Mouse (Mus musculus): ENCODE results near the gene Cacna1a.

Gene Cacna1a

DNA sequence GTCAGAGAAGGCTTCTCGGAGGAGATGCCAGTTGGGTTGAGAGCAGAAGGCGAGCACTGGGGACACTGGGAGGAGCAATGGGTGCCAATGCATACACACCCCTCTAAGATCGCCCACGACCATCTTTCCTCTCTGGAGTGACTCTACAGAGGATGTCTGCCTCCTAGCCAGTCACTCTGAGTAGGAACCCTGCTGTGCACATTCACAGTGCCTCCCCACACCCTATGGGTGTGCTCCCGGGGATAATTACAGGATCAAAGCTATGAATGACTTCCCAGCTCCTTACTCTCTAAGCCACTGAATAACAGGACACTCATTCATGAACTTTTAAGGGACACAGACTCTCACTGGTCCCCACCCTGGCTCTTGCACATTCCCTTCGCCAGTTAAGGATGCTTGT, 151.1 kb downstream of the Cacna1a start:
- DNase-seq (ENCODE audit: low read depth, low spot score) = no peak

DNA sequence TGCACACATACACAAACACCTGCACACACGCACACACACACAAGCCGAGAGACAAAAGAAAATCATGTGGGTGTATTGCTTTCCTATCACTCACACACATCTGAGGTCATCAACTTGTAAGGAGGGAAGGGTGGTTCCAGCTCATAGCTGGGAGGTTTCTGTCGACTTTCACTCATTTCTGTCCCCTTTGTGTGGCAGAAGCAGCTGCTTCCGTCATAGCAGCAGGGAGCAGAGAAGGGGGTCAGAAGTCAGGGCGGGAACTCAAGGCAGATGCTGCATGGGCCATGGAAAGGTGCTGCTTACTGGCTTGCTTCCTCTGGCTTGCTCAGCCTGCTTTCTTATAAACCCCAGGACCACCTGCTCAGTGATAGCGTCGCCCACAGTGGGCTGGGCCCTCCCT, 154.2 kb downstream of the Cacna1a start:
- no peak for DNase-seq (ENCODE audit: low read depth, low spot score)

DNA sequence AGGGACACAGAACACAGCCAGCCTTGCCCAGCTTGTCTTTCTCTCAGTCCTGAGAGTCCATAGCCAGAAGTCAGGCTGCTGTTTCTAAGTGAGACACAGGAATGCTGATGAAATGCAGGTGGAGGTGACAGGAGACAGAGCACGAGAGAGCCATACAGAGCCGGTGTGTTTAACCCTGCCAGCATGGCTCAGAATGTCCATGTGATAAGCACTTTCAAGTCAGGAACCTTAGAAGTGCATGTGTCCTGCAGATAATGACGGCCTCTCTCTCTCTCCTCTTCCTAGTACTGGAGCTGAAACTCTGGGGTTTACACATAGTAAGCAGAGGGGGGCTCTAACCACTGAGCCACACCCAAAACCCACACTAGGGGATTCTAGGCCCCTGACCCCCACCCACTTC, 157.3 kb downstream of the Cacna1a start:
- no peak for DNase-seq (ENCODE audit: low read depth, low spot score)

DNA sequence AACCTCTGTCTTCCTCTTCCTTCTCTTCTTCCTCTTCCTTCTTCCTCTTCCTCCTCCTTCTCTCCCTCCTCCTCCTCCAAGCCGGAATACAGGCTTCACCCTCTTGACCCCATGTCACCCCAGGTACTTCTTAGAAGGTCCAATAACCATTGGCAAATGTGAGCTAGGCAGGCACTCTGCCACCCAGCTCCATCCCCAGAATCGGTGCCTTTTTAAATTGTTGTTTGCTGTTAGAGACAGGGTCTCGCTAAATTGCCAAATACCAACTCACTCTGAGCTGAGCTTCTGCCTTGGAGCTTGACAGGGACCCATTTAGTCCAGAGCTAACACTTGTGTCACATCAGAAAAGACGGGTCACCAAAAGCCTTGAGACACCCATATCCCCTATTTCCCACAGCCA, 164.2 kb downstream of the Cacna1a start:
- no peak for DNase-seq (ENCODE audit: low read depth, low spot score)

DNA sequence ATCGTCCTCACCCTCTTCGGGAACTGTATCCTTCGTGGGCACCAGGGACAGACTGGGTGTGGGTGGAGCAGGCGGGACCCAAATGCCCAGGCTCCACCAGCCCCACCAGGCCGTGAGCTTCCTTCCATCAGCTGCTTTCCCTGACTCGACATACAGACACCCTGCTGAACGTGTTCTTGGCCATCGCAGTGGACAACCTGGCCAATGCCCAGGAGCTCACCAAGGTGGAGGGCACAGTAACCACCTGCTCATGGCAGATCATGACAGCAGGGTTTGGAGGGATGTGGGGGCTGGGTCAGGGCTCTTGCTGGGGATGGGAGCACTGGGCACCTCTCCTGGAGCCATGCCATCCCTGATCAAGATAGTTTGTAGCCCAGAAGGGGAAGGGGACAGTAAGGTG, 164.9 kb downstream of the Cacna1a start:
- no peak for DNase-seq (ENCODE audit: low read depth, low spot score)

DNA sequence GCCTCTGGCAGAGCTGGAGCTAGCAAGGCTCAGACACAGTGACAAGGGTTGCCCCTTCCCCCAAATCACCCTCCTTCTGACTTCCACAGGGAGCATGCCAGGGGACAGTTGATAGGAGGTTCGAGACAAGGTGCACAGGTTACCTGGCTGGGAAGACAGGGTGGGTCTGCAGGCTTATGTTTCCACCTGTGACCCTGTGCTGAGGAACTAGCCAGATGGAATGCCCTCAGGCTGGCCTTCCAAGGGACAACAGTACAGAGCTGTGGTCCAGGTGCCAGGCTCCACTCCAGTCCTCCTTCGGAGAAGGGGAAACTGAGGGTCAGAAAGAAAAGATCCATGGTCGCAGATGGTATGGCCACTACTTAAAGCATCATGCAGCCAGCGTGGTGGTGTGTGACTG, 165.4 kb downstream of the Cacna1a start:
- no peak for DNase-seq (ENCODE audit: low read depth, low spot score)

DNA sequence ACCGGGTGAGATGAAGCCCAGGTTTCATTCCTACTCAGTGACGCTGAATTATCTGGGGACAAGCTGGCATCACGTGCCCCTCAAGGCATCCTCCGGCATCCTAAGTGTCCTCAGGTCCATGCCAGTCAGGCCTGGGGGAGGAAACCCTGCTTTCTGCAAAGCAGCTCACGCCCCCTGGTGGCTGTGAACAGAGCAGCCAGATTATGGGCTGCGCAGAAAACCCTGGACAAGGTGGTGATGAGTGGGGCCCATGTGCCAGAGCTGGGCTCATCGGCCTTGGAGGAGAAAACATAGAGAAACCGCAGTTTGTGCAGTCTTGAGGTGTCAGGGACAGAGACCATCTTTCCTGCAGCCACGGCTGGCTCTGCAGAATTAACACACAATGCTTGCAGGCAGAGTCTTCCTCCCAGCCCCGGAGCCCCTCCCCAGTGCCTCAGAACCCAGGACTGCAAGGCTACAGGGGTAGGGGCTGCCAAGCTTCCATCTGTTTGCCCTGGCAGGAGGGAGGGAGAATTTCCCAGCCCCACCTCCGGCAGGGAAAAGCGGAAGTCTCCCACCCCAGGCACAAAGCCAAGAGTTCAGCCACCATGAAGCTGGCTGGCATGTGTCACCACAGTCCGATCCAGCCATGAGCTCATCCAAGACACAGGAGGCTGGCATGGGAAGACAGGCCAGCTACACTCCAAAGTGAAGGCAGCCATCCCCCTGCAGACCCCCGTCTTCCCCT, 166.2 kb downstream of the Cacna1a start:
- DNase-seq (ENCODE audit: low read depth, low spot score) = no peak

DNA sequence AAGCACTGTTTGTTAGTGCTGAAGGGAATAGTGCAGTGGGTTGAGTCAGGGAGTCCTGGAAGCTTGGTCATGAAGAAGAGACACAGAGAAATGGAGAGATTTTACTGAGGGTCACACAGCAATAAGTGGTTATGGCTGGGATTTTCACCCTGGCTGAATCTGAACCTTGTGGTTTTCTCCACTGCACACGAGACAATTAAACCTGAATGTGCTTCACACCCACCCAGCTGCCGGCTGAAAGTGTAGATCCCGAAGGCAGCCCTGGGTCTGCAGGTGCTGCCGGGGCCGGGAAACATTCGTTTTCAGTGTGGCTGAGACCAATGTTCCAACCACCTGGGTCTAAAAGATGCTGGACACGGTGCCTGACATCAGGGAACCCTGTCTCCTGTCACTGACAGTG, 167.0 kb downstream of the Cacna1a start:
- no peak for DNase-seq (ENCODE audit: low read depth, low spot score)

DNA sequence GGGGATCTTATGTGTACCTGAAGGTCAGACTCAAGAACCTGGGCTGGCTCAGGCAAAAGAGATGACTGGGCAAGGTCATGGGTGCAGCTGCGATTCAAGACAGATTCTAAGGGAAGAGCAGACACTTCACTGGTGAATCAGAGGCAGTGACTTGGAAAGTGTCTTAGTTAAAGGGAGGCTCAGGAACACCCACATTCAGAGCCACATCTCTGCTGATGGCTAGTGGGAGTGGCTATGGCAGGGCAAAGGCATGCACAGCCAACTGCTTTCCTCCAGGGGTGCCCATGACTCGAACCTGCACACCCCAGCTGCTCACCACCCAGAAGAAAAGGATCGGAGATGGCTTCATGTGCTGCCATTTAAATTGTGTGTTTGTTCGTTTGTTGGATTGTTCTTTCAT, 169.7 kb downstream of the Cacna1a start:
- DNase-seq (ENCODE audit: low read depth, low spot score) = no peak

DNA sequence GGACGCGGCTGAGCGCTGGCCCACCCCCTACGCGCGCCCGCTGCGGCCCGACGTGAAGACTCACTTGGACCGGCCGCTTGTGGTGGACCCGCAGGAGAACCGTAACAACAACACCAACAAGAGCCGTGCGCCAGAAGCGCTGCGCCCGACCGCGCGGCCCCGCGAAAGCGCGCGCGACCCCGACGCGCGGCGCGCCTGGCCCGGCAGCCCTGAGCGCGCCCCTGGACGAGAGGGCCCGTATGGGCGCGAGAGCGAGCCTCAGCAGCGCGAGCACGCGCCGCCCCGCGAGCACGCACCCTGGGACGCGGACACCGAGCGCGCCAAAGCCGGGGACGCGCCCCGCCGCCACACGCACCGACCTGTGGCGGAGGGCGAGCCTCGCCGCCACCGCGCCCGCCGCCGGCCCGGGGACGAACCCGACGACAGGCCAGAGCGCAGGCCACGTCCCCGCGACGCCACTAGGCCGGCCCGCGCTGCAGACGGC, 170.9 kb downstream of the Cacna1a start:
- no peak for DNase-seq (ENCODE audit: low read depth, low spot score)

DNA sequence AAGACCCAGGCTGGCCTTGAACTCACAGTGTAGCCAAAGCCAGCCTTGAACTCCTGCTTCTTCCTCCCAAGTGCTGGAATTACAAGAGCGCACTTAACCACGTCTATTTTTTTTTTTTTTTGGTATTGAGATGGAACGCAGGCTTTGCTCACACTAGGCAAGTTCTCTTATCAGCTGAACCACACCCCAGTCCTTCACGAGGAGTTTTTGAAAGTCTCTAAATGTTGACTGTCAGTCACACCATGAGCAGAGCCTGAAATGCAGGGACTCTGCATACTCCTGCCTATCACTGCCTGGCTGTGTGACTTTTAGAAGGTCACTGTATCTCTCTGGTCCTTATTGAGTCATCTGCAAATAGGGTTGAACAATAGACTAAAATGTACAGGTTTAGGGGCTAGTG, 173.5 kb downstream of the Cacna1a start:
- no peak for DNase-seq (ENCODE audit: low read depth, low spot score)

DNA sequence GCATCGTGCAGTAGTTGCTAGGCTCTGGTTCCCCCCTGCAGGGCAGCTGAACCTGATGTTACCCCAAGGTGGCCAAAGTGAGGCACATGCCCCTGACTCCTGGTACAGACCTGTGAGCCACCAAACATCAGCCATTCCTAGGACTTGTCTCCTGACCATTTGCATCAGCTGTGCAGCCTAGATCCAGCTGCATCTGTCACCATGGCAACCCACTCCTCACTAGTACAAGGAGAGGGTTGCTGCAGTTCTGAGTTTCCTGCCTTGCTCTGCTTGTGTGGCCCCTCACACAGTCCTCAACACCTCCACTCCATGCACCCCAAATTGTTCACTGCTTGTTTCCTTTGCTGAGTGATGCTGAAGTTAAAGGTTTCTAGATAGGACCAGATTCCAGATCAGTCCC, 175.8 kb downstream of the Cacna1a start:
- no peak for DNase-seq (ENCODE audit: low read depth, low spot score)

DNA sequence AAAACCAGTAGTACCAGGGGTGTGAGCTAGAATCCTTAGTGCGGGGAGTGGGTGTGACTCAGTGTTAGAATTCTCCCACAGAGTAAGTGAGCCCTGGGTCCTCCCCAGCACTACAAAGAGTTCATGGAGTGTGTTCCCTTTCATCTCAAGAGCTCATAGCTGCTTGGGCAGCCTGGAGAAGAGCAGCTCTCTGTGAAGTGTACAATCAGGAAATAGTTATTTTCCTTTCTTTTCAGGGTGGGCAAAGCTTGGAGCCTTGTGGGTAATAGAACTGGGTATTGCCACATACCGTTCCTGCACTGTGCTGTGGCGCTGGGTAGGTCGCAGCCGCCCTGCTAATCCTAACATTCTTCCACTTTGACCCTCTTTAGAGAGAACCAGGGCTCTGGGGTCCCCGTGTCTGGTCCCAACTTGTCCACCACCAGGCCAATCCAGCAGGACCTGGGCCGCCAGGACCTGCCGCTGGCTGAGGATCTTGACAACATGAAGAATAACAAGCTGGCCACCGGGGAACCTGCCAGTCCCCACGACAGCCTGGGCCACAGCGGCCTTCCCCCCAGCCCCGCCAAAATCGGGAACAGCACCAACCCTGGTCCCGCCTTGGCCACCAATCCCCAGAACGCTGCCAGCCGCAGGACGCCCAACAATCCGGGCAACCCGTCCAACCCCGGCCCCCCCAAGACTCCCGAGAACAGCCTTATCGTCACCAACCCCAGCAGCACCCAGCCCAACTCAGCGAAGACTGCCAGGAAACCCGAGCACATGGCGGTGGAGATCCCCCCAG, 177.5 kb downstream of the Cacna1a start:
- DNase-seq (ENCODE audit: low read depth, low spot score) = no peak

DNA sequence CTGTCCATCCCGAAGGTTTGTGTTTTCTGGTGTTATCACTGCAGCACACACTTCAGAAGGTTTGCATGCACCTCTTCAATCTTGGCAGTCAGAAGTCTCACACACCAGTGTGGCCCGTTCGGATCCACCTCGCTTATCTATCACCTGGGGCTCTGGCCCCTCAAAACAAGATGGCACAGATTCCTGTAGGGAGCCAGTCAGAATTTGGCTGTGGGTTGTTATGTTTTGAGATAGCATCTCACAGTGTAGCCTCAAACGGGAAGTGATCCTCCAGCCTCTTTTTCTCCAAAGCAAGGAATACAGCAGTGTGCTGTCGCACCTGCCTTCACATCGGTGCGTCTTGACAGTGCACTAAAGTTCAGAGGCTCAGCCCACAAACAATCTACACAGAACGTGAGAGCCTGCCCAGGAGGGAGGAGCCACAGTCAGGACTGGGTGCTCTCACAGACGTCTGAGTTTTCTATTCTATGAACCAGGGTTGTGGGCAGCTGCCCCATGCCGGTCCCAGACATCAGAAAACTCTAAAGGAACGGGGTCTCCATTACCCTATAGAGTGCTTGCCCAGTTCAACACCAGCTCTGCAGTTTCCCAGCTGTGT, 178.7 kb downstream of the Cacna1a start:
- DNase-seq (ENCODE audit: low read depth, low spot score) = no peak

DNA sequence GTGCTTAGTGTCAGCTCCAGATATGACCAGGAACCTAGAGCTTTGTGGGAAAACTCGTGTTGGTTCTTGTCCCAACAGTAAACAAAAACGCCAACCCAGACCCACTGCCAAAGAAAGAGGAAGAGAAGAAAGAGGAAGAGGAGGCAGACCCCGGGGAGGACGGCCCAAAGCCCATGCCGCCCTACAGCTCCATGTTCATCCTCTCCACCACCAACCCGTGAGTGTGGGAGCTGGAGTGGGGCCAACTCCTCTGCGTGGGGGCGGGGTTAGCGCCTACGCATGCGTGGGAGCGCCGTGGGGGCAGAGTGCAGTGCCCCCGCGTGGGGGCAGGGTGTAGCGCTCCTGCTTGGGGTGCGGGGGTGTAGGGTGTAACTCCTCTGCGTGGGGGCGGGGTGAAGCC, 179.3 kb downstream of the Cacna1a start:
- no peak for DNase-seq (ENCODE audit: low read depth, low spot score)

DNA sequence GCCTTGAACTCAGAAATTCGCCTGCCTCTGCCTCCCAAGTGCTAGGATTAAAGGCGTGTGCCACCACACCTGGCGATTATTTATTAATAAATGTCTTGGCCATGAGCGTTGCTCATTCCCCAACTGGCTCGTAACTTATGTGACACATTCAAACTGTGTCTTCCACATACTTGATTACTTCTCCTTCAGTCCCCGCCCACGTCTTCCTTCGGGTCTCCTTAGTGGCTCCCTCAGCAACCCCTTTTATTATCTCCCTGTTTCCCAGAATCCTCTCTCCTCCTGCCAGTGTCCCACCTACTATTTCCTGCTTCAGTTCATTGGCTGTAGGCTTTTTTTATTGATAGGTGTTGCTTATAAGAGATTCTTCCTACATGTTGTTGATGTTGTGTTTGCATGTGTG, 180.5 kb downstream of the Cacna1a start:
- DNase-seq (ENCODE audit: low read depth, low spot score) = no peak

DNA sequence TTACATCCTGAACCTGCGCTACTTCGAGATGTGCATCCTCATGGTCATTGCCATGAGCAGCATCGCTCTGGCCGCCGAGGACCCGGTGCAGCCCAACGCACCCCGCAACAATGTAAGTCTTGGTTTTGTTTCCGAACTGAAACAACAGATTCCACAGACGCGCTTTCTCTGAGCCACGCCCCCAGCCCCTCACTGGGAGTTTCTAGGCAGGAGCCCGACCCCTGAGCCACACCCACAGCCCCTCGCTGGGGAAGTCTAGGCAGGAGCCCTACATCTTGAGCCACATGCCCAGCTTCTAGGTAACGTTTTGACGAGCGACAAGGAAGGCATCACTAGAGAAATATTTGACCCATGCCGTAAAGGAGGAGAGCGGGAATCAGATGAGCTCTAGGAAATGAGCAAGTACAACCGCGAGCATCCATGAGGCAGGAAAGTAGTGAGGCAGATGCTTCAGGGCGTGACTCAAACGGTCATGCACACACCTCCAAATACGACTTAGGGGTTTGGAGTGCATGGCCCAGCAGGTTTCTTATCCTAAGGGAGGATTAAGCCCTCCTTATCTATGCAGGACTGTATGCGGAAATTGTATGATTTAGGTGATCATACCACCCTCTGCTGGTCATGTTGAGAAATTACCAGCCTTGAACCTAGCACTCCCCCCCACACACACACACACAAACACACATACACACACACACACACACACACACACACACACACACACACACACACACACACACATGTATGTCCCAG, 181.9 kb downstream of the Cacna1a start:
- no peak for DNase-seq (ENCODE audit: low read depth, low spot score)

DNA sequence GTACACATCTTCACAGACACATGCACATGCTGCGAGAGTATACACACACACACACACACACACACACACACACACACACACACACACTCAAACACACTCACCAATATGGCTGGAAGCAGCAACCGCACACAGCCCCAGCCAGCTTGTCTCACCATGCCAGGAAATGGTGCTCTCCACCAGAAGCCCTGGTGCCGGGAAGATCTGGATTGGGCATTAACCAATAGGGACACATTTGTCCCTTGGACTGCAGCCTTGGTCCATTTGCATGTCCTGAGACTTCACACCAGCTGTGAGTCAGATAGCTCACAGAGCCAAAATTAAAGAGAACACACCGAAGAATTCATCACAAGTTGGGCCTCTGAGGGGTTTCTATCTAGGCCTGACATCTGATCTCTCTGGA, 189.2 kb downstream of the Cacna1a start:
- DNase-seq (ENCODE audit: low read depth, low spot score) = no peak

DNA sequence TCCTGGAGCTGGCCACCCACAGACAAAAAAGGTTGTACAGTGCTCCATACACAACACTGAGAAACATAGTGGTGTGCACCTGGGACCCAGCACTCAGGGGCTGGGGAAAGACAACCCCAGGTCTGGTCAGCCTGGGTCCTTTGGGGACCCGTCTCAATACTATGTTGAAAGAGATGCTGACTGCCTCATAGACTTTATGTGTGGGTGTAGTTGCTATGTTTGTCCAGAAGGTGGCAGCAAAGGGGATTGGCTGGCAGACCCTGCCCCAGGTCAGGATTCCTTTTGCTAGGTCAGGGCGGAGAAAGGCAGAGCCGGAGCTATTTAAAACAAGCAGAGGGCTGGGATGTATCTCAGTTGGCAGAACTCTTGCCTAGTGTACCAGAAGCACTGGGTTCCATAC, 191.4 kb downstream of the Cacna1a start:
- peak; percentile 48 for DNase-seq (ENCODE audit: low read depth, low spot score)

DNA sequence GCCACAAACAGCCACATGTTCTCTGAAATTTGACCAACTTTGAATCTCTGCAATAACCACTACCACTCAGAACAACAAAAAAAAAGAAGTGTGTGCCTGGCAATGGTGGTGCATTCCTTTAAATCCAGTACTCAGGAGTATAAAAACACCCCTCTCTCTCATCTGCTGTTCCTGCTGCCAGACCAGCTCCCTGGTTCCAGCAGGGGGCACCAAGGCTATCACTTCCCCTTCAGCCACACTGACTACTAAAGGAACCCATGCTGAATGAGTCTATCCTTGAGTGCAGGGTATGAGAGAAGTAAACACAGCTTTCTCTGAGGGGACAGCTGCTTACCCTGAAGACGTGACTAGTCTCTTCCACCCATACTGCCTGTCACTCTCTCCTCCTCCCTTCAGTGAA, 197.1 kb downstream of the Cacna1a start:
- no peak for DNase-seq (ENCODE audit: low read depth, low spot score)

DNA sequence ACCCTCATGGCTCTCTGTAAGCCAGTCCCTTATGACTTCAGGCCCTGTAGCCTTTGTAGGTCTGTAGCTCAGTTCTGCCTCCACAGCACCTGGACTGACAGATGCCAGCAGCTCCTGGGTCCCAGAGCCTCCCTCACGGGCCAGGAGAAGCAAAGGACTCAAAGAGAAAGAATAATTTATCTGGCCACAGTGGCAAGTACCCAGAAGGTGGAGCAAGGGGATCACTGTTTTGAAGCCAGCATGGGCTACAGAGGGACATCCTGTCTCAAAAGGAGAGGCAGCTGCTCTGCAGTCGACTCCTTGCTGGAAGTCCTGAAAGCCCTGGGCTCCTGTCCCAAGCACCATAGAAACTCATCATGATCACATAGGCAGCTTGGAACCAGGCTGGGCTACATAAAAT, 198.0 kb downstream of the Cacna1a start:
- DNase-seq (ENCODE audit: low read depth, low spot score) = no peak

DNA sequence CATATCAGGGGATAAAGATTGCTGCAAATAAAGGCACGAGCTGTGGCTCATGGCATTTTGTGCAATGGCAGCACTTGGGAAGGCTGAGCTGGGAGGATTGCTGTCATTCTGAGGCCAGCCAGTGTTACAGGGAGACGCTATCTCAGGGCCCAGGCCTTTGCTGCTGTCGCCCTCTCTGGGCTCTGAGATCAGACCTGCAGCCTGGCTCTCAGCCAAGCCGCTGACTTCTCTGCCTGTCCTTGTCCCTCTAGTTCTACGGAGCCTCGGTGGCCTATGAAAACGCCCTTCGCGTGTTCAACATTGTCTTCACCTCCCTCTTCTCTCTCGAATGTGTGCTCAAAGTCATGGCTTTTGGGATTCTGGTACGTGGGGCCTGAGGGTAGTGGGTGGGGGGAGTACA, 200.3 kb downstream of the Cacna1a start:
- DNase-seq (ENCODE audit: low read depth, low spot score) = no peak

All from embryo, embryonic 11.5 days (tissue).